Mouse (Mus musculus): ENCODE measurements at regions not wholly inside any gene's neighbourhood (a gene's known extent, or its start where the extent isn't known, plus 50 kb on each side); places are given as distances from the start of the nearest gene placed in this dataset.
A peak's percentile ranks its signal among the peaks of the same experiment; 100 is the strongest.

- DNase-seq = no peak
Observed at GRCm38 (mm10) chr6:71012436-71012822, 56.1 kb downstream of the Foxi3 start.

- peak; percentile 45 for DNase-seq
Observed at GRCm38 (mm10) chr6:71012823-71013461, 56.6 kb downstream of the Foxi3 start.

GRCm38 (mm10) chr6:71016388-71016787 lies 60.1 kb downstream of the Foxi3 start:
- DNase-seq = no peak

- DNase-seq = no peak
Observed at GRCm38 (mm10) chr6:71021353-71021752, 65.0 kb downstream of the Foxi3 start.

- no peak for DNase-seq
Observed at GRCm38 (mm10) chr6:71025472-71025871, 69.1 kb downstream of the Foxi3 start.

GRCm38 (mm10) chr6:71029663-71030062 lies 73.3 kb downstream of the Foxi3 start:
- no peak for DNase-seq

- DNase-seq = no peak
Observed at GRCm38 (mm10) chr6:71030541-71030940, 74.2 kb downstream of the Foxi3 start.

GRCm38 (mm10) chr6:71044241-71044640 lies 87.9 kb downstream of the Foxi3 start:
- no peak for DNase-seq

GRCm38 (mm10) chr6:71045261-71045660 lies 88.9 kb downstream of the Foxi3 start:
- DNase-seq = no peak

GRCm38 (mm10) chr6:71048199-71049094 lies 92.1 kb downstream of the Foxi3 start:
- DNase-seq = no peak

- no peak for DNase-seq
Observed at GRCm38 (mm10) chr6:71050248-71050647, 93.9 kb downstream of the Foxi3 start.

- DNase-seq = no peak
Observed at GRCm38 (mm10) chr6:71050754-71051213, 93.5 kb downstream of the Thnsl2 start.

- no peak for DNase-seq
Observed at GRCm38 (mm10) chr6:71057209-71057858, 86.9 kb downstream of the Thnsl2 start.

GRCm38 (mm10) chr6:71060116-71060515 lies 84.1 kb downstream of the Thnsl2 start:
- DNase-seq = peak; percentile 9

GRCm38 (mm10) chr6:71062980-71063379 lies 81.3 kb downstream of the Thnsl2 start:
- DNase-seq = no peak

GRCm38 (mm10) chr6:71065428-71065827 lies 78.8 kb downstream of the Thnsl2 start:
- DNase-seq = no peak

GRCm38 (mm10) chr6:71069229-71069628 lies 75.0 kb downstream of the Thnsl2 start:
- DNase-seq = no peak

- no peak for DNase-seq
Observed at GRCm38 (mm10) chr6:71074789-71075191, 69.4 kb downstream of the Thnsl2 start.
